Mouse (Mus musculus): ENCODE results near the gene Rnf145. TPM values are rescaled to one million over a fixed set of nuclear protein-coding genes. Genes with fewer than 3 reads are reported as not detected.

Rnf145 gene
- polyA plus RNA-seq, 1 experiment from 2014 or later, result 22.8 TPM

DNA sequence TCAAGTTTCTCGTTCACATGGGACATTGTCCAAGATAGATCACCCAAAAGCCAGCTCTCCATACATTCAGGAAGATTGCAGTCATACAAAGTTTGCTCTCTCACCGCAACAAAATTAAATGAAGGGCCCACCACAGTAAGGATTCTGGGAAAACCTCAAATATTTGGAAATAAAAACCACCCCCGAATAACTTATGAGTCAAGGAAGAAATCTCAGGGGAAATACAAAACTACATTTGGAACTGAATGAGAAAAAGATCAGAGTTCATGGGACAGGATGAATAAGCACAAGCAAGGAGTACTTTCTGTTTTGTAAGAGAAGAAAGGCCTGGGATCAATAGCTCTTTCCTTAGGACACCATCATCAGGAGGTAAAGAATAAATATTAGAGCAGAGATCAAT is 76.0 kb downstream of the Rnf145 start:
- ATAC-seq, result no peak

GRCm38 (mm10) chr11:44606881-44607280 is 88.1 kb downstream of the Rnf145 start:
- no peak overlapping the region for H3K4me2 ChIP-seq (replicated peaks; ENCODE audit: low read depth)
- no peaks in the 10 kb centered on the region for H3K9me3 ChIP-seq (ENCODE audit: control insufficient read depth)
- H3K4me1 ChIP-seq (replicated peaks; ENCODE audit: control insufficient read depth, insufficient read depth, low read length), result no peaks in the 10 kb centered on the region
- H3K4me3 ChIP-seq (ENCODE audit: low read depth, low read length), result no peak overlapping the region
- no peaks in the 10 kb centered on the region for H3K36me3 ChIP-seq (ENCODE audit: control insufficient read depth, insufficient read depth)
- no peak overlapping the region for H3K9ac ChIP-seq (ENCODE audit: low read depth, low read length)
- H3K27ac ChIP-seq (ENCODE audit: low read depth, low read length), result no peak overlapping the region
- H3K27me3 ChIP-seq (replicated peaks; ENCODE audit: control insufficient read depth, insufficient read depth, low read length), result peaks cover 10% of the 10 kb centered on the region
- no peak for TF ChIP-seq CTCF (IDR thresholded peaks at IDR 0.05; ENCODE audit: low read depth)
- 80% methylated on average over 8 of the region's 8 CpGs for WGBS
- no peak for ATAC-seq

More for the DNA sequence above, 76.0 kb downstream of the Rnf145 start:
- H3K4me3 ChIP-seq (ENCODE audit: low read depth, low read length), result no peak overlapping the region
- H3K36me3 ChIP-seq (ENCODE audit: control insufficient read depth, insufficient read depth), result no peaks in the 10 kb centered on the region
- H3K27ac ChIP-seq (ENCODE audit: low read depth, low read length), result no peak overlapping the region
- H3K4me2 ChIP-seq (replicated peaks; ENCODE audit: low read depth), result no peak overlapping the region
- no peak for TF ChIP-seq CTCF (IDR thresholded peaks at IDR 0.05; ENCODE audit: low read depth)
- no peaks in the 10 kb centered on the region for H3K4me1 ChIP-seq (replicated peaks; ENCODE audit: control insufficient read depth, insufficient read depth, low read length)
- 66% methylated on average over 3 of the region's 3 CpGs for WGBS
- no peaks in the 10 kb centered on the region for H3K27me3 ChIP-seq (replicated peaks; ENCODE audit: control insufficient read depth, insufficient read depth, low read length)
- no peak overlapping the region for H3K9ac ChIP-seq (ENCODE audit: low read depth, low read length)
- no peaks in the 10 kb centered on the region for H3K9me3 ChIP-seq (ENCODE audit: control insufficient read depth)

DNA sequence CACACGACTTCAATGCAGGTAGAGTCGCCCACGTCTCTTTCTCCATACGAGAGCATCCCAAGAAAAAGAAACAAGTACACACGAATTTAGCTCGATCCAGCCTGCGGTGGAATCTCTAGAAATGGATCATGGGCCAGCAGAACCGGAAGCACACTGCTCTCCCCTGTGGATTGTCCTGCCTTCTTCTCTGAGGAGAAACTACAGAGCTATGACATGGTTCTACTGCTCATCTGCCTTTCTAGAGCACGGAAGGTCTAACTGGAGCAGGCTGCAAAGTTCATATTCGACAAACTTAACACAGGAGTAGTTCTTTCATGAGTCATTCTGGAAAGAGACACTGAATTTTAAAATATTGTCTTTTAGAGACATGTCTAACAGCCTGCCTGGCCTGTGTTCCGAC is 89.9 kb downstream of the Rnf145 start:
- no peaks in the 10 kb centered on the region for H3K36me3 ChIP-seq (ENCODE audit: control insufficient read depth, insufficient read depth)
- H3K9me3 ChIP-seq (ENCODE audit: control insufficient read depth), result no peaks in the 10 kb centered on the region
- peaks cover 28% of the 10 kb centered on the region for H3K27me3 ChIP-seq (replicated peaks; ENCODE audit: control insufficient read depth, insufficient read depth, low read length)
- WGBS, result 78% methylated on average over 11 of the region's 11 CpGs
- no peak overlapping the region for H3K9ac ChIP-seq (ENCODE audit: low read depth, low read length)
- no peak for TF ChIP-seq CTCF (IDR thresholded peaks at IDR 0.05; ENCODE audit: low read depth)
- no peak for ATAC-seq
- no peaks in the 10 kb centered on the region for H3K4me1 ChIP-seq (replicated peaks; ENCODE audit: control insufficient read depth, insufficient read depth, low read length)
- no peak overlapping the region for H3K27ac ChIP-seq (ENCODE audit: low read depth, low read length)
- no peak overlapping the region for H3K4me2 ChIP-seq (replicated peaks; ENCODE audit: low read depth)
- no peak overlapping the region for H3K4me3 ChIP-seq (ENCODE audit: low read depth, low read length)

- no peak overlapping the region for H3K27ac ChIP-seq (ENCODE audit: low read depth, low read length)
- 0 out of 2 replicates have a peak, but pooled peaks have one; percentile 63 for ATAC-seq
- no peak overlapping the region for H3K9ac ChIP-seq (ENCODE audit: low read depth, low read length)
- peak; percentile 97 for TF ChIP-seq CTCF (IDR thresholded peaks at IDR 0.05; ENCODE audit: low read depth)
- under 1% methylated on average over 45 of the region's 45 CpGs for WGBS
- H3K4me2 ChIP-seq (replicated peaks; ENCODE audit: low read depth), result peak overlapping the region; percentile 64
- no peaks in the 10 kb centered on the region for H3K4me1 ChIP-seq (replicated peaks; ENCODE audit: control insufficient read depth, insufficient read depth, low read length)
- peaks cover 45% of the 10 kb centered on the region for H3K27me3 ChIP-seq (replicated peaks; ENCODE audit: control insufficient read depth, insufficient read depth, low read length)
- peak overlapping the region; percentile 34 for H3K4me3 ChIP-seq (ENCODE audit: low read depth, low read length)
- no peaks in the 10 kb centered on the region for H3K9me3 ChIP-seq (ENCODE audit: control insufficient read depth)
- no peaks in the 10 kb centered on the region for H3K36me3 ChIP-seq (ENCODE audit: control insufficient read depth, insufficient read depth)
Measured at GRCm38 (mm10) chr11:44610971-44611781, 92.4 kb downstream of the Rnf145 start.

DNA sequence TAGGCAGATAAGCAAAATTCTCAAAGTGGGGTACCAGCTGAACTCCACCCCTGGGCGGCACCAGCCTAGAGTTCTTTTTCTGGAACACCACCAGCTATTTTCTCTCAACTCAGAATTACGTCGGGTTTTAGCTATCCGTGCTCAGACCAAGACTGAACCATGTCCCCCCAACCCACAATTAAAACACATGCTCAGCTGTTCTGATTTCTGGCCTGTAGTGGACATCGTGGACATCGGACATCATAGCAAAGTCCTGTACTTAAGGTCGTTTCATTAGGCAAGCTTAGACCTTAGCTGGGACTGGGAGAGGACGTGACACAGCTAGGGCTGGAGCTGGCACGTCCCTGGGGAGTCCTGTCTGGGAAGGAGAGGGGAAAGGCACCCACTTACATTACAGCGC is 93.4 kb downstream of the Rnf145 start:
- Histone ChIP-seq H3K4me3 (ENCODE audit: low read depth, low read length) (0 out of 2 replicates have a peak overlapping the region, but pooled peaks have one; percentile 27), H3K9ac (ENCODE audit: low read depth, low read length) (no peak overlapping the region), H3K4me2 (replicated peaks; ENCODE audit: low read depth) (peak overlapping the region; percentile 53), H3K27ac (ENCODE audit: low read depth, low read length) (no peak overlapping the region), H3K27me3 (replicated peaks; ENCODE audit: control insufficient read depth, insufficient read depth, low read length) (peaks cover 55% of the 10 kb centered on the region), H3K9me3 (ENCODE audit: control insufficient read depth) (no peaks in the 10 kb centered on the region), H3K36me3 (ENCODE audit: control insufficient read depth, insufficient read depth) (no peaks in the 10 kb centered on the region), H3K4me1 (replicated peaks; ENCODE audit: control insufficient read depth, insufficient read depth, low read length) (no peaks in the 10 kb centered on the region)
- WGBS, result 9% methylated on average over 10 of the region's 10 CpGs
- ATAC-seq, result no peak
- TF ChIP-seq CTCF (IDR thresholded peaks at IDR 0.05; ENCODE audit: low read depth), result no peak

DNA sequence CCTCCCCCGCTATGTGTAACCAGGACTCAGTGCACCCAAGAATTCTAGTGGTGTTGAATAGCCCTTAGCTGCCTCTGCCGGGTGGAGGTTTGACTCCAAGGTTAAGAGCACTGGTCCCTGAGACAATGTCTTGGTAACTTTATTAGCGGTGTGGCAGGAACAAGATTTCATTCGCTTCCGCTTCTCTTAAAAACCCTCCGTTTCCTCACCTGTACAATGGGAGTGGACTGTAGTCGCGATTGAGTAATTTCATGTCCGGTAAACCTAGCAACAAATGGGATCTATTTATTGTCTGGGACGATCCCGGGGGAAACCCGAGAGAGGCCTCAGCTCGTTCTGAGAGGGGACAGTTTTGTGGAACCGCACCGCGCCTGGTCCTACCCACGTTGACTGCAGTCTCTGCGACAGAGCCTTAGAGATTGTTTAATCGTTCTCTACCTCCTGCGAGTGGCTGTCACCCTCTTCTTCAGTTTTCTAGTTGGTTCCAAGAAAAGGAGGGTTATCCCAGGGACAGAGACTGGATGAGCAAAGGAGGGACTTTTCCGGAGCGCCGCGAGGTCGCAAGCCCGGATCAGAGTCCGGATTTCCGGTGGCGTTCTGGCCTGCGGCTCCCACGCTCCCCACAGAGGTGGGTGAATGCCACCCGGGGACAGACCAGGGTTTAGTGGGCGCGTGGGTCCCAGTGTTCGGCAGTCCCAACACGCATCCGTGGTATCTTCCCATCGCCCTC is 94.1 kb downstream of the Rnf145 start:
- Histone ChIP-seq H3K9ac (ENCODE audit: low read depth, low read length) (no peak overlapping the region), H3K27ac (ENCODE audit: low read depth, low read length) (no peak overlapping the region)
- WGBS, result 3% methylated on average over 38 of the region's 38 CpGs

More for the DNA sequence above, 94.1 kb downstream of the Rnf145 start:
- peaks cover 62% of the 10 kb centered on the region for H3K27me3 ChIP-seq (replicated peaks; ENCODE audit: control insufficient read depth, insufficient read depth, low read length)
- peak overlapping the region; percentile 53 for H3K4me2 ChIP-seq (replicated peaks; ENCODE audit: low read depth)
- peak overlapping the region; percentile 27 for H3K4me3 ChIP-seq (ENCODE audit: low read depth, low read length)
- no peaks in the 10 kb centered on the region for H3K4me1 ChIP-seq (replicated peaks; ENCODE audit: control insufficient read depth, insufficient read depth, low read length)
- TF ChIP-seq CTCF (IDR thresholded peaks at IDR 0.05; ENCODE audit: low read depth), result no peak
- H3K9me3 ChIP-seq (ENCODE audit: control insufficient read depth), result no peaks in the 10 kb centered on the region
- no peak for ATAC-seq
- H3K36me3 ChIP-seq (ENCODE audit: control insufficient read depth, insufficient read depth), result no peaks in the 10 kb centered on the region
